Mouse (Mus musculus): ENCODE measurements around the gene Slc2a3. TPM values are rescaled to one million over a fixed set of nuclear protein-coding genes. Genes with fewer than 3 reads are reported as not detected.
A peak's percentile ranks its signal among the peaks of the same experiment; 100 is the strongest.
"Not testable (repeated sequence)": the region's sequence is repeated elsewhere in the genome, so short reads cannot be mapped to it uniquely, and the experiment has no call there.

Gene Slc2a3
- polyA plus RNA-seq, 1 experiment: 101 TPM

- peaks cover 1% of the 10 kb centered on the region; the same call in 1 of the 2 replicates for H3K4me1 ChIP-seq (ENCODE audit: control insufficient read depth, insufficient read depth, low read length)
- no peak overlapping the region for H3K4me3 ChIP-seq (ENCODE audit: insufficient read depth, low read length)
- TF ChIP-seq POLR2A (IDR thresholded peaks at IDR 0.05; ENCODE audit: extremely low read depth, insufficient read depth, low read length): no peak
- no peak for TF ChIP-seq CTCF (IDR thresholded peaks at IDR 0.05; ENCODE audit: extremely low read depth, insufficient read depth, low read length)
- no peak overlapping the region for H3K27ac ChIP-seq (ENCODE audit: insufficient read depth, low read length)
These were observed 19.3 kb downstream of the Slc2a3 start for GRCm38 (mm10) chr6:122782164-122782563.

GRCm38 (mm10) chr6:122781167-122781566 lies 20.3 kb downstream of the Slc2a3 start:
- TF ChIP-seq POLR2A (IDR thresholded peaks at IDR 0.05; ENCODE audit: extremely low read depth, insufficient read depth, low read length): no peak
- TF ChIP-seq CTCF (IDR thresholded peaks at IDR 0.05; ENCODE audit: extremely low read depth, insufficient read depth, low read length): no peak
- Histone ChIP-seq H3K4me3 (ENCODE audit: insufficient read depth, low read length) (no peak overlapping the region), H3K27ac (ENCODE audit: insufficient read depth, low read length) (no peak overlapping the region), H3K4me1 (ENCODE audit: control insufficient read depth, insufficient read depth, low read length) (peaks cover 1% of the 10 kb centered on the region; the same call in 1 of the 2 replicates)

- TF ChIP-seq CTCF (IDR thresholded peaks at IDR 0.05; ENCODE audit: extremely low read depth, insufficient read depth, low read length): no peak
- TF ChIP-seq POLR2A (IDR thresholded peaks at IDR 0.05; ENCODE audit: extremely low read depth, insufficient read depth, low read length): no peak
- H3K27ac ChIP-seq (ENCODE audit: insufficient read depth, low read length): no peak overlapping the region
These were observed 21.5 kb downstream of the Slc2a3 start for GRCm38 (mm10) chr6:122779916-122780315.

GRCm38 (mm10) chr6:122776040-122776439 lies 25.4 kb downstream of the Slc2a3 start:
- no peak for TF ChIP-seq CTCF (IDR thresholded peaks at IDR 0.05; ENCODE audit: extremely low read depth, insufficient read depth, low read length)
- no peak for TF ChIP-seq POLR2A (IDR thresholded peaks at IDR 0.05; ENCODE audit: extremely low read depth, insufficient read depth, low read length)
- Histone ChIP-seq H3K4me1 (ENCODE audit: control insufficient read depth, insufficient read depth, low read length) (no peaks in the 10 kb centered on the region), H3K4me3 (ENCODE audit: insufficient read depth, low read length) (no peak overlapping the region), H3K27ac (ENCODE audit: insufficient read depth, low read length) (no peak overlapping the region)

More at GRCm38 (mm10) chr6:122779916-122780315, 21.5 kb downstream of the Slc2a3 start:
- H3K4me3 ChIP-seq (ENCODE audit: insufficient read depth, low read length): no peak overlapping the region
- no peaks in the 10 kb centered on the region for H3K4me1 ChIP-seq (ENCODE audit: control insufficient read depth, insufficient read depth, low read length)

- peaks cover 5% of the 10 kb centered on the region for H3K4me1 ChIP-seq (ENCODE audit: control insufficient read depth, insufficient read depth, low read length)
- no peak overlapping the region for H3K4me3 ChIP-seq (ENCODE audit: insufficient read depth, low read length)
- no peak overlapping the region for H3K27ac ChIP-seq (ENCODE audit: insufficient read depth, low read length)
- TF ChIP-seq CTCF (IDR thresholded peaks at IDR 0.05; ENCODE audit: extremely low read depth, insufficient read depth, low read length): no peak
- TF ChIP-seq POLR2A (IDR thresholded peaks at IDR 0.05; ENCODE audit: extremely low read depth, insufficient read depth, low read length): no peak
These were observed 27.1 kb downstream of the Slc2a3 start for GRCm38 (mm10) chr6:122774345-122774744.

GRCm38 (mm10) chr6:122772701-122773100 lies 28.7 kb downstream of the Slc2a3 start:
- peaks cover 5% of the 10 kb centered on the region for H3K4me1 ChIP-seq (ENCODE audit: control insufficient read depth, insufficient read depth, low read length)
- no peak overlapping the region for H3K27ac ChIP-seq (ENCODE audit: insufficient read depth, low read length)
- TF ChIP-seq CTCF (IDR thresholded peaks at IDR 0.05; ENCODE audit: extremely low read depth, insufficient read depth, low read length) (no peak), POLR2A (IDR thresholded peaks at IDR 0.05; ENCODE audit: extremely low read depth, insufficient read depth, low read length) (no peak)
- H3K4me3 ChIP-seq (ENCODE audit: insufficient read depth, low read length): no peak overlapping the region

GRCm38 (mm10) chr6:122770760-122771315 lies 30.6 kb downstream of the Slc2a3 start:
- TF ChIP-seq CTCF (IDR thresholded peaks at IDR 0.05; ENCODE audit: extremely low read depth, insufficient read depth, low read length) (no peak), POLR2A (IDR thresholded peaks at IDR 0.05; ENCODE audit: extremely low read depth, insufficient read depth, low read length) (no peak)
- Histone ChIP-seq H3K27ac (ENCODE audit: insufficient read depth, low read length) (peak overlapping the region; percentile 68), H3K4me3 (ENCODE audit: insufficient read depth, low read length) (no peak overlapping the region), H3K4me1 (ENCODE audit: control insufficient read depth, insufficient read depth, low read length) (peaks cover 5% of the 10 kb centered on the region)

GRCm38 (mm10) chr6:122769771-122770759 lies 31.4 kb downstream of the Slc2a3 start:
- TF ChIP-seq CTCF (IDR thresholded peaks at IDR 0.05; ENCODE audit: extremely low read depth, insufficient read depth, low read length) (no peak), POLR2A (IDR thresholded peaks at IDR 0.05; ENCODE audit: extremely low read depth, insufficient read depth, low read length) (peak; percentile 43; the same call in 1 of the 2 replicates)
- Histone ChIP-seq H3K4me3 (ENCODE audit: insufficient read depth, low read length) (no peak overlapping the region), H3K27ac (ENCODE audit: insufficient read depth, low read length) (peak overlapping the region; percentile 68), H3K4me1 (ENCODE audit: control insufficient read depth, insufficient read depth, low read length) (peaks cover 5% of the 10 kb centered on the region)

GRCm38 (mm10) chr6:122768256-122768655 lies 33.2 kb downstream of the Slc2a3 start:
- no peak overlapping the region; the same call in 1 of the 2 replicates for H3K27ac ChIP-seq (ENCODE audit: insufficient read depth, low read length)
- H3K4me3 ChIP-seq (ENCODE audit: insufficient read depth, low read length): no peak overlapping the region
- peaks cover 5% of the 10 kb centered on the region for H3K4me1 ChIP-seq (ENCODE audit: control insufficient read depth, insufficient read depth, low read length)
- TF ChIP-seq POLR2A (IDR thresholded peaks at IDR 0.05; ENCODE audit: extremely low read depth, insufficient read depth, low read length): no peak
- no peak for TF ChIP-seq CTCF (IDR thresholded peaks at IDR 0.05; ENCODE audit: extremely low read depth, insufficient read depth, low read length)

- not testable (repeated sequence) for H3K4me3 ChIP-seq (ENCODE audit: insufficient read depth, low read length); H3K4me1 ChIP-seq (ENCODE audit: control insufficient read depth, insufficient read depth, low read length); H3K27ac ChIP-seq (ENCODE audit: insufficient read depth, low read length)
These were observed 34.4 kb downstream of the Slc2a3 start for GRCm38 (mm10) chr6:122767012-122767411.
